21 mouse cellular contexts compared by ENCODE assay signal in genomic region chr6:6850324-6851060, GRCm38 (mm10). TPM values are rescaled to one million over a fixed set of nuclear protein-coding genes. Genes with fewer than 3 reads are reported as not detected.
DNase-seq lines count a peak whose midpoint lies in the region; ATAC-seq and TF ChIP-seq lines count a peak whose summit lies in the region.
"Had no signal": no experiment of that assay in that cellular context is flagged by ENCODE, and none has a peak within 500 bp of the region (broad histone marks: within the 10 kb centered on the region; RNA-seq: fewer than 3 reads in every experiment).

No protein-coding gene starts in this region.

- no peak for TF ChIP-seq POLR2A in limb, embryonic 14.5 days (IDR thresholded peaks at IDR 0.05; ENCODE audit: borderline replicate concordance, extremely low read depth, insufficient read depth, insufficient read length)

- H3K27me3 ChIP-seq in heart, embryonic 12.5 days (replicated peaks): peaks cover 78% of the 10 kb centered on the region
- peaks cover 79% of the 10 kb centered on the region for H3K27me3 ChIP-seq in limb, embryonic 14.5 days (ENCODE audit: control insufficient read depth, insufficient read depth, low read length)

- no peaks in the 10 kb centered on the region; the same call in 1 of the 2 replicates for H3K9me3 ChIP-seq in heart, embryonic 12.5 days (replicated peaks)
- no peaks in the 10 kb centered on the region for H3K9me3 ChIP-seq in limb, embryonic 14.5 days (ENCODE audit: control insufficient read depth, low read length)
- H3K9me3 ChIP-seq: hindbrain, embryonic 12.5 days; lung, embryonic 15.5 days; neural tube, embryonic 13.5 days had no signal

- H3K4me1 ChIP-seq in heart, embryonic 12.5 days (replicated peaks): 0 out of 2 replicates have a peak, but pooled peaks cover 4% of the 10 kb centered on the region
- no peaks in the 10 kb centered on the region; the same call in 1 of the 2 replicates for H3K4me1 ChIP-seq in limb, embryonic 14.5 days (ENCODE audit: control insufficient read depth, insufficient read depth, low read length)
- H3K4me1 ChIP-seq: hindbrain, embryonic 12.5 days; lung, embryonic 15.5 days; megakaryocyte, embryonic 14.5 days; neural tube, embryonic 13.5 days had no signal

- no peak overlapping the region for H3K27ac ChIP-seq in heart, embryonic 12.5 days (ENCODE audit: poor library complexity, severe bottlenecking)
- no peak overlapping the region for H3K27ac ChIP-seq in limb, embryonic 14.5 days (replicated peaks; ENCODE audit: low read depth, low read length)
- H3K27ac ChIP-seq: hindbrain, embryonic 12.5 days; lung, embryonic 15.5 days; neural tube, embryonic 13.5 days had no signal

- no peak for DNase-seq in heart, postnatal 10 days
- peak; percentile 35 for DNase-seq in retina, embryonic 14.5 days (ENCODE audit: low spot score)
- DNase-seq in retina, postnatal 1 day: no peak
- DNase-seq in limb, embryonic 14.5 days (ENCODE audit: low spot score): no peak
- DNase-seq in urinary bladder, postnatal 10 days (ENCODE audit: low spot score): no peak
- DNase-seq in cerebellum, adult 18-20 months: no peak
- DNase-seq in ovary, postnatal 10 days (ENCODE audit: low spot score): no peak
- DNase-seq: adrenal gland, adult 8-10 months; cerebellum, adult 9-11 months; kidney, adult 8-10 months; thymus, adult 2 months had no signal

- H3K4me2 ChIP-seq in heart, embryonic 12.5 days: peak overlapping the region; percentile 25
- no peak overlapping the region for H3K4me2 ChIP-seq in limb, embryonic 14.5 days (replicated peaks; ENCODE audit: low read depth, low read length, severe bottlenecking)
- H3K4me2 ChIP-seq: hindbrain, embryonic 12.5 days; liver, embryonic 11.5 days; lung, embryonic 15.5 days; neural tube, embryonic 13.5 days had no signal

- H3K36me3 ChIP-seq in heart, embryonic 12.5 days: no peaks in the 10 kb centered on the region
- H3K36me3 ChIP-seq in limb, embryonic 14.5 days (ENCODE audit: control insufficient read depth, insufficient read depth, low read length): no peaks in the 10 kb centered on the region
- H3K36me3 ChIP-seq: hindbrain, embryonic 12.5 days; lung, embryonic 15.5 days; neural tube, embryonic 13.5 days had no signal

- no peak for ATAC-seq in heart, embryonic 12.5 days (ENCODE audit: insufficient number of reproducible peaks, low FRiP score)
- ATAC-seq in limb, embryonic 14.5 days (ENCODE audit: low FRiP score, low read depth): no peak

- 2% methylated on average over 26 of the region's 26 CpGs for WGBS in heart, embryonic 12.5 days
- 5% methylated on average over 26 of the region's 26 CpGs for WGBS in limb, embryonic 14.5 days

- peak overlapping the region; percentile 13; the same call in 1 of the 2 replicates for H3K4me3 ChIP-seq in heart, embryonic 12.5 days
- 0 out of 2 replicates have a peak overlapping the region, but pooled peaks have one; percentile 11 for H3K4me3 ChIP-seq in limb, embryonic 14.5 days (replicated peaks; ENCODE audit: low read length)
- H3K4me3 ChIP-seq: hindbrain, embryonic 12.5 days; lung, embryonic 15.5 days; megakaryocyte, embryonic 14.5 days; neural tube, embryonic 13.5 days had no signal

- no peak overlapping the region for H3K9ac ChIP-seq in heart, embryonic 12.5 days
- H3K9ac ChIP-seq in limb, embryonic 14.5 days (ENCODE audit: low read depth, low read length, severe bottlenecking): no peak overlapping the region
- H3K9ac ChIP-seq: hindbrain, embryonic 12.5 days; lung, embryonic 15.5 days; neural tube, embryonic 13.5 days had no signal

- intact Hi-C loops in heart, postnatal 10 days (cut with DNase I): no loop called here

RNA-seq across cellular contexts. Expression of gene Dlx6, which starts 12.6 kb away (rescaled TPM):
- polyA plus RNA-seq in heart, embryonic 12.5 days (2016; fragmentation: Nextera tagmentation; extraction: Ambion mirVana): 0.14 TPM in 1 of 2 replicates, not detected in the other
- total RNA-seq in heart, postnatal 10 days (2021): under 1 TPM in 1 of 2 experiments, not detected in 1; 0.27 TPM
- polyA plus RNA-seq in limb, embryonic 14.5 days (2012; rRNA removed): 6.8 and 7.4 TPM in 2 replicates
- polyA plus RNA-seq in limb, embryonic 14.5 days (2014; fragmentation: Nextera tagmentation; extraction: Ambion mirVana): 1.00 and 1.8 TPM in 2 replicates
- total RNA-seq: ES-E14; granulocyte monocyte progenitor cell, adult 5-6 weeks had no signal
- polyA plus RNA-seq: C2C12; large intestine, adult 2 months; liver, embryonic 11.5 days; lung, embryonic 15.5 days; neural tube, embryonic 13.5 days; thymus, adult 2 months had no signal

RNA-seq across cellular contexts. Expression of gene Dlx5, which starts 31.4 kb away (rescaled TPM):
- polyA plus RNA-seq in heart, embryonic 12.5 days (2016; fragmentation: Nextera tagmentation; extraction: Ambion mirVana): 0.98 and 1.5 TPM in 2 replicates
- total RNA-seq in heart, postnatal 10 days (2021): under 1 TPM; 0.25 to 0.45 TPM
- polyA plus RNA-seq in limb, embryonic 14.5 days (2012; rRNA removed): 18.8 and 20.8 TPM in 2 replicates
- 35.1 and 35.7 TPM in 2 replicates for polyA plus RNA-seq in limb, embryonic 14.5 days (2014; fragmentation: Nextera tagmentation; extraction: Ambion mirVana)
- total RNA-seq: ES-E14; granulocyte monocyte progenitor cell, adult 5-6 weeks had no signal
- polyA plus RNA-seq: C2C12 had no signal
